Mouse (Mus musculus) lung, postnatal 0 days (tissue): ENCODE results near the gene Madd.

Experiments used
- CTCF ChIP-seq: IDR thresholded peaks from 2 replicates; pipeline ENCODE4 v1.5.1; 2016; ENCODE audit warnings: antibody characterized with exemption, mild to moderate bottlenecking
- EP300 ChIP-seq: IDR thresholded peaks from 2 replicates; pipeline ENCODE4 v1.6.1; 2016; ENCODE audit warnings: antibody characterized with exemption, mild to moderate bottlenecking, control low read depth

DNA sequence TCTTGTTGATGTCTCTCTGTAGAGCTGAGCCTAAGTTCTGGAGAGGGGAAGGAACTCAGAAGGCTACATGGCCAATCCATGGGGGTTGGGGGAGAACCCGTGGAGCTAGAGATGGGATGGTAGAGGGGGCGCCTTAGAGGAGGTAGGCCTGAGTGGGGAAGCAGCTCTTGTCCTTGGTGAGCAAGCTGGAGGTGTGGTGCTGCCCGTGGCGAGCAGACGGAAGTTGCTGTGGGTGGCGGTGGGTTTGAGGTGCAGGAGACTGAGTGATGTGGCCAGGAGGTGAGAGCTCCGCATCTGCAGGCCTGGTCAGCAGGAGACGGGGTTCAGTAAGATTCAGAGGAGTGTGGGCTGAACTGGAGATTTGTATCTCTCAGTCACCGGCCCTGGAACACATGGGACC, 96.2 kb downstream of the Madd start:
- TF ChIP-seq CTCF: no peak
- TF ChIP-seq EP300: no peak
